Mouse (Mus musculus): Measurements from ENCODE around the gene Ppp6r3. TPM values are rescaled to one million over a fixed set of nuclear protein-coding genes. Genes with fewer than 3 reads are reported as not detected.

The Ppp6r3 gene
- total and polyA plus RNA-seq, 2 experiments from 2014 or later = 32.4 to 58.8 TPM

GRCm38 (mm10) chr19:3476996-3477395 is 98.6 kb downstream of the Ppp6r3 start:
- no peaks in the 10 kb centered on the region for H3K27me3 ChIP-seq (ENCODE audit: control insufficient read depth, insufficient read depth, low read length)
- H3K4me1 ChIP-seq (ENCODE audit: control insufficient read depth, insufficient read depth) = no peaks in the 10 kb centered on the region
- H3K9ac ChIP-seq (replicated peaks; ENCODE audit: low read depth, low read length) = no peak overlapping the region
- DNase-seq (ENCODE audit: low spot score) (no peak), ATAC-seq (ENCODE audit: insufficient read depth, low read depth) (no peak)
- WGBS = 87% methylated on average over 3 of the region's 3 CpGs
- no peak for TF ChIP-seq CTCF (IDR thresholded peaks at IDR 0.05; ENCODE audit: low read depth)
- TF ChIP-seq EP300 (IDR thresholded peaks at IDR 0.05; ENCODE audit: low read depth) = no peak
- no peak overlapping the region for H3K4me2 ChIP-seq (ENCODE audit: low read depth, low read length)
- H3K9me3 ChIP-seq (replicated peaks; ENCODE audit: control insufficient read depth, low read length) = no peaks in the 10 kb centered on the region
- no peak overlapping the region for H3K4me3 ChIP-seq (ENCODE audit: low read depth, low read length)
- no peak overlapping the region for H3K27ac ChIP-seq (ENCODE audit: low read depth)
- peaks cover 77% of the 10 kb centered on the region for H3K36me3 ChIP-seq (replicated peaks; ENCODE audit: control insufficient read depth, insufficient read depth, low read length)

- no peaks in the 10 kb centered on the region for H3K9me3 ChIP-seq (replicated peaks; ENCODE audit: control insufficient read depth, low read length)
- no peak overlapping the region for H3K4me2 ChIP-seq (ENCODE audit: low read depth, low read length)
- no peak overlapping the region for H3K27ac ChIP-seq (ENCODE audit: low read depth)
- no peaks in the 10 kb centered on the region for H3K4me1 ChIP-seq (ENCODE audit: control insufficient read depth, insufficient read depth)
- H3K9ac ChIP-seq (replicated peaks; ENCODE audit: low read depth, low read length) = no peak overlapping the region
- no peak for ATAC-seq (ENCODE audit: insufficient read depth, low read depth)
- WGBS = 79% methylated on average over 2 of the region's 2 CpGs
- peaks cover 91% of the 10 kb centered on the region for H3K36me3 ChIP-seq (replicated peaks; ENCODE audit: control insufficient read depth, insufficient read depth, low read length)
- no peaks in the 10 kb centered on the region for H3K27me3 ChIP-seq (ENCODE audit: control insufficient read depth, insufficient read depth, low read length)
- no peak for TF ChIP-seq CTCF (IDR thresholded peaks at IDR 0.05; ENCODE audit: low read depth)
- H3K4me3 ChIP-seq (ENCODE audit: low read depth, low read length) = no peak overlapping the region
- no peak for DNase-seq (ENCODE audit: low spot score)
Observed at GRCm38 (mm10) chr19:3471218-3471617, 104.3 kb downstream of the Ppp6r3 start.

DNA sequence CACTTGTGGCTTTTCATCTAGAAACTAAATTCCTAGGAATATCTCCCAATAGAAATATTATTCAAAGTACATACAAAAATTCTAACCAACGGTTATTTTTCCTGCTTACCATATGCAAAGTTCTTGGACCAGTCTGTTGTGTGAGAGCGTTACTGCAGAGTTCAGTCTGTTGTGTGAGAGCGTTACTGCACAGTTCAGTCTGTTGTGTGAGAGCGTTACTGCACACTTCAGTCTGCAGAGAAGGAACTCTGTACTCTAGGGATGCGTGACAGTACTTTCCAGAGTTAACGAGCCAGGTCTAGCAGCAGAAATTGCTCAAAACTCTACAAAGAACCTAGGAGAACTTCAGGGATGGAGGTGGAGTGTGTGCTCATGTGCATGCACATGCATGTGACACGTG is 108.0 kb downstream of the Ppp6r3 start:
- Histone ChIP-seq H3K9me3 (replicated peaks; ENCODE audit: control insufficient read depth, low read length) (no peaks in the 10 kb centered on the region), H3K4me3 (ENCODE audit: low read depth, low read length) (no peak overlapping the region), H3K9ac (replicated peaks; ENCODE audit: low read depth, low read length) (no peak overlapping the region), H3K4me1 (ENCODE audit: control insufficient read depth, insufficient read depth) (no peaks in the 10 kb centered on the region), H3K36me3 (replicated peaks; ENCODE audit: control insufficient read depth, insufficient read depth, low read length) (peaks cover 100% of the 10 kb centered on the region), H3K4me2 (ENCODE audit: low read depth, low read length) (no peak overlapping the region), H3K27me3 (ENCODE audit: control insufficient read depth, insufficient read depth, low read length) (no peaks in the 10 kb centered on the region), H3K27ac (ENCODE audit: low read depth) (no peak overlapping the region)
- 94% methylated on average over 7 of the region's 7 CpGs for WGBS
- ATAC-seq (ENCODE audit: insufficient read depth, low read depth) (no peak), DNase-seq (ENCODE audit: low spot score) (no peak)
- TF ChIP-seq CTCF (IDR thresholded peaks at IDR 0.05; ENCODE audit: low read depth) = no peak
- TF ChIP-seq EP300 (IDR thresholded peaks at IDR 0.05; ENCODE audit: low read depth) = no peak

DNA sequence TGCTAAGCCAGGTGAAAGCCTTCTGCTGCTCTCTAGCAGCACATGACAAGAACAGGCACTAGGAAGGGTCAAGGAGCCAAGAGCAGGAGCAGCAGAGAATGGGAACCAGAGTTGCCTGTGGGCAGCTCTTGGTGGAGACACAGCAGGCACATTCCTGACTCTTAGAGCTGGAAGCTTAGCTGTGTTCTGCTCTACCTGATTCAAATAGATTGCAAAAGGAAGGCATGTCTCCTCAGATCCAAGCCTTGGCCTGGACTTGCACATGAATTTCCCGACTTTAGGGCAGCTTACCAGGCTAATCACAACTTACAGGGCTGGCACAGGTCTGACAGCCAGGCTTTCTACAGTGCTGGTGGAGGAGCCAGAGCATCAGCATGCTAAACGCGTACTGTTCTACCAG is 115.6 kb downstream of the Ppp6r3 start:
- no peaks in the 10 kb centered on the region for H3K9me3 ChIP-seq (replicated peaks; ENCODE audit: control insufficient read depth, low read length)
- peaks cover 100% of the 10 kb centered on the region for H3K36me3 ChIP-seq (replicated peaks; ENCODE audit: control insufficient read depth, insufficient read depth, low read length)
- H3K4me2 ChIP-seq (ENCODE audit: low read depth, low read length) = no peak overlapping the region
- 85% methylated on average over 3 of the region's 3 CpGs for WGBS
- H3K27ac ChIP-seq (ENCODE audit: low read depth) = no peak overlapping the region
- DNase-seq (ENCODE audit: low spot score) (no peak), ATAC-seq (ENCODE audit: insufficient read depth, low read depth) (no peak)
- no peak overlapping the region for H3K4me3 ChIP-seq (ENCODE audit: low read depth, low read length)
- no peaks in the 10 kb centered on the region for H3K27me3 ChIP-seq (ENCODE audit: control insufficient read depth, insufficient read depth, low read length)
- TF ChIP-seq CTCF (IDR thresholded peaks at IDR 0.05; ENCODE audit: low read depth) (no peak), EP300 (IDR thresholded peaks at IDR 0.05; ENCODE audit: low read depth) (no peak)
- no peaks in the 10 kb centered on the region for H3K4me1 ChIP-seq (ENCODE audit: control insufficient read depth, insufficient read depth)
- H3K9ac ChIP-seq (replicated peaks; ENCODE audit: low read depth, low read length) = no peak overlapping the region

DNA sequence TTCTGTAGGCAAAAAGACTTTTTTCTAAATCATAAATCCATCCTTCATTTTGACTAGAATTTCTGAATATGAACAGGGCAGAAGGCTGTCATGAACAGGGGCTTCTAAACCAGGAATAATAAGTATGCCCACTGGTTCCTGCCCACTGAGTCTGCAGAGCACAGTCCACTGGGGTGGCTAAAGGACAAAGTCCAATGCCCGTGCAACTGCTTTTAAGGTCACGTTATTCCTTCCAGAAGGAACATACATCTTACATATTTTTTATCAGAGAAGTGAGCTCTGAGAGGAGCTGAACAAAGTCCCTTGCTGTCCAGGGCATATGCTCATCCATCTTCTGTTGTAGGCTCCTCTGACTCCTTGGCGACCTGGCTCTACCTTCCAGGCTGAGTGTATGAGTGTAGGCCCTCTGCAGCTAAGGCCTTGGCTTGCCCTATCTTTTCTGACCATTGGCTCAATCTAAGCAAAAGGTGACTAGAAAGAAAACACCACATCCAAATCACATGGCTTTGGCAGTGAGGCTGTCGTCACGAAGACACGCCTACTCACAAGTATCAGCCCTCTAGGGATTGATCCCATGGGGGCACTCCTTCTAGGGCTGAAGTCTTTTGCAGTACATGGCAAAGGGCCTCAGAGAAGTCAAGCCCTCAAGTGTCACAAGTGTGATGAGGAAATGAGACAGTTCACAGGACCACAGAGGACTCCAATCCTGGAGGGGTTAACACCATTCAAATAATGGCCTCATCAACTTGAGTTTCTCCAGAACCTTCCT is 117.0 kb downstream of the Ppp6r3 start:
- H3K27ac ChIP-seq (ENCODE audit: low read depth) = no peak overlapping the region
- H3K4me3 ChIP-seq (ENCODE audit: low read depth, low read length) = no peak overlapping the region
- H3K9ac ChIP-seq (replicated peaks; ENCODE audit: low read depth, low read length) = no peak overlapping the region
- no peak overlapping the region for H3K4me2 ChIP-seq (ENCODE audit: low read depth, low read length)
- no peaks in the 10 kb centered on the region for H3K27me3 ChIP-seq (ENCODE audit: control insufficient read depth, insufficient read depth, low read length)
- H3K36me3 ChIP-seq (replicated peaks; ENCODE audit: control insufficient read depth, insufficient read depth, low read length) = peaks cover 94% of the 10 kb centered on the region
- DNase-seq (ENCODE audit: low spot score) (no peak), ATAC-seq (ENCODE audit: insufficient read depth, low read depth) (no peak)
- 91% methylated on average over 6 of the region's 6 CpGs for WGBS
- TF ChIP-seq EP300 (IDR thresholded peaks at IDR 0.05; ENCODE audit: low read depth) (no peak), CTCF (IDR thresholded peaks at IDR 0.05; ENCODE audit: low read depth) (no peak)
- no peaks in the 10 kb centered on the region for H3K4me1 ChIP-seq (ENCODE audit: control insufficient read depth, insufficient read depth)
- no peaks in the 10 kb centered on the region for H3K9me3 ChIP-seq (replicated peaks; ENCODE audit: control insufficient read depth, low read length)

- H3K9me3 ChIP-seq (replicated peaks; ENCODE audit: control insufficient read depth, low read length) = no peaks in the 10 kb centered on the region
- no peak overlapping the region for H3K4me3 ChIP-seq (ENCODE audit: low read depth, low read length)
- no peak overlapping the region for H3K4me2 ChIP-seq (ENCODE audit: low read depth, low read length)
- peaks cover 86% of the 10 kb centered on the region for H3K36me3 ChIP-seq (replicated peaks; ENCODE audit: control insufficient read depth, insufficient read depth, low read length)
- H3K27me3 ChIP-seq (ENCODE audit: control insufficient read depth, insufficient read depth, low read length) = no peaks in the 10 kb centered on the region
- H3K9ac ChIP-seq (replicated peaks; ENCODE audit: low read depth, low read length) = no peak overlapping the region
- no peaks in the 10 kb centered on the region for H3K4me1 ChIP-seq (ENCODE audit: control insufficient read depth, insufficient read depth)
- WGBS = 91% methylated on average over 4 of the region's 4 CpGs
- ATAC-seq (ENCODE audit: insufficient read depth, low read depth) = no peak
- H3K27ac ChIP-seq (ENCODE audit: low read depth) = no peak overlapping the region
- no peak for TF ChIP-seq EP300 (IDR thresholded peaks at IDR 0.05; ENCODE audit: low read depth)
- no peak for TF ChIP-seq CTCF (IDR thresholded peaks at IDR 0.05; ENCODE audit: low read depth)
- no peak for DNase-seq (ENCODE audit: low spot score)
Observed at GRCm38 (mm10) chr19:3457700-3458099, 117.8 kb downstream of the Ppp6r3 start.

Data from heart, postnatal 0 days (tissue).